Mouse (Mus musculus) yolk sac, embryonic 10.5 days (tissue): ENCODE data around the gene Ttc41.

Experiments
- DNase-seq: peaks from one replicate; pipeline ENCODE4 v3.0.0-alpha.2; 2017; ENCODE audit warnings: low spot score

Ttc41 gene

DNA sequence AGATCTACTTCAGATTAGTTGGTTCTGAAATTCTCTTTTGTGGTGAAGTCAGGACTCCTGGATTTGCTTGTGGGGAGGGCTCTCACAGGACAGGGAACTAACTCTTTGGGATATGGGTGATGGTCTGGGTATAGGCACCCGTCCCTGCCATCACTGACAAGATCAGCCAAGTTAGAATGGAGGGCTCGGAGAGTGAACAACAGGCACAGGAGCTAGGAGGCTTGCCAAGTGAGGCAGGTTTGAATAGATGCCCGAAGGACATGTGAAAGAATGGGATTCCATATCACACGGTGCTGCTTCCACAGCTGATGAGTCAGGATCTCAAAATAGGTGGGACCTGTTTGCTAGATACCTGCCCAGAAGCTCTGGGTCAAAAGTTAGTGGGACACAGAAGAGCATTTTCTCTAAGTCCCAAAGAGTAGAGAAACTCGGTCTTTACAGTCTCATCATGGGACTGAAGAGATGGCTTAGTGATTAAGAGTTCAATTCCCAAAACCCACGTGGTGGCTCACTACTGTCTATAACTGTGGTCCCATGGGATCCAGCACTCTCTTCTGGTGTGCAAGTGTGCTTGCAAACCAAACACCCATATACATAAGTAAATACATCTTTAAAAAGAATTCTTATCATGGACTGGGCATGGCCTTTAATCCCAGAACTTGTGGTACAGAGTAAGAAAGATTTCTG lies 50.3 kb downstream of the Ttc41 start:
- no peak for DNase-seq

DNA sequence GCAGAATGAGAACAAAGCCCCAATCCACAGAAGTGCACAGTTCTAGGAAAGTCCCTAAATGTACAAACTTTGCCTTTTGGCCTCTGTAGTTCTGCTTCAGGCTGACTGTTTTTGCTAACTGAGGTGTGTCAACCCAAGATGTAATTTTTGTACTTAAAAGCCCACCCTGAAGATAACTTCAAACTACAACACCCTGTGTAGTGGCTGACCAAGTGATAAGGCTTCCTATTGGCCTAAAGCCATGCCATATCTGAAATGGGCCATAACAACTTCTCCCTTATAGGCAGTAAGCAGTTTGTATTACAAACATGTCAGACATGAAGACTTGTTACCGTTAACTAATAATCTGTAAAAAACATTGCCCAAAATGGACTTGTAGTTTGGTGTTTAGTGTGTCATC lies 52.1 kb downstream of the Ttc41 start:
- DNase-seq: no peak

DNA sequence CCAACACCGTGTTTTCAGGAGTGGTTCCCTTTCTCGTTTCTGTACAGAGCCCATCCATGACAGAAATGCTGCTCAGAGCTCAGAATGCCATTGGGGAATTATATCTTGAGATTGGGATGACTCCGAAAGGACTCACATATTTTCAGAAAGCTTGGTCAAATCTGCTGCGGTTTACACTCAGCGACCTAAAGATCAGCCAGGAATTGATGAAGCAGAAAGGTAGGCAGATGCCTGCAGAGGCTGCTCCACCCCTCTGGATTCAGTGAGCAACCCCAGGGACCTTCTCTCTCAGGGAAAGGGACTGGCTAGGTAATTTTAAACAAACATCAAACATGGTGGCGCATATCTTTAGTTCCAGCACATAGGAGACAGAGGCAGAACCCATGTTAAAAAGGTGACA lies 52.6 kb downstream of the Ttc41 start:
- DNase-seq: no peak

DNA sequence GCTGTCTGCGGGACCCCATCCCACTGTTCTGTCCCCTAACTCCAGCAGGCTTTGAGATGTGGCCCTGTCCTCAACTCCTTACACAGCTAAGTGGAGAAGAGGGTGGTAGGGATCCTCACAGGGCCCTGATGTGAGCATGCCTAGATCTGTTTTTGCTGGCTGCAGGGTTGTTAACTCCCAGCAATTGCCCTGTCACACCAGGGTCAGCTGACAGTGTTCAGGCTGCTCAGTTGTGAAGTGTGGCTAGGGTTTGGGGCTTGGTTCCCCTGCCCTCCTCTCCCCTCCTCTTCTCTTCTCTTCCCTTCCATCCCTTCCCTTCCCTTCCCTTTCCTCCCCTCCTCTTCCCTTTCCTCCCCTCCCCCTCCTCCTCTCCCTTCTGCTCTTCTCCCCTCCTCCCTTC lies 55.6 kb downstream of the Ttc41 start:
- DNase-seq: no peak

DNA sequence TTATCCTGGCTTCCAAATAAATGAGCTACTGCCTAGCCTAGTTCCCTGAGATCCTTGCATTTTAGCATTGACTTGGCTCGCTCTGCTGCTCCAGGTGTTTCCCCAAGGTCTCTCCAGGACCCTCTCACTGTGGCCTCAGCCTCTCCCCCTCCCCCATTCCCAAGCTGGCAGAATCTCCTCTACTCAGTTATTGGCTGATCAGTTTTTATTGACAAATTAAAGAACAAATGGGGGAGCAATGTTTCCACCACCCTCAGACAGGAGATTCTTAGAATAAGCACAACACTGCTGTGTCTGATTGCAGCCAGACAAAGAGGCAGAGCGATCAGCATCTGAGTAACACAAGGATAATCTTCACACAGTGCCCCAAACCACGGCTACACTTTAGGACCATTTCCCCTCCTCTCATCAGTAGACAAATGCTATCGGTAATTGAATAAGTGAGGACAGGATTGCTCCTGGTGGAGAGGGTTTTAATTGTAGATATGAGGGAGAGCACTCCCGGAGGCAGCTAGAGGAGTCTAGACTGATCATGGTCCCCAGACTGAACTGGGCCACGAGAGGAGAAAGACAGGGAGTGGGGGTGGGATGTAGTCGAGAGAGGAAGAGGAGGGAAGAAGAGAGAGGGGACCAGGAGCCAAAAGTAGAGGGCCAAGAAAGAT lies 56.2 kb downstream of the Ttc41 start:
- DNase-seq: no peak

DNA sequence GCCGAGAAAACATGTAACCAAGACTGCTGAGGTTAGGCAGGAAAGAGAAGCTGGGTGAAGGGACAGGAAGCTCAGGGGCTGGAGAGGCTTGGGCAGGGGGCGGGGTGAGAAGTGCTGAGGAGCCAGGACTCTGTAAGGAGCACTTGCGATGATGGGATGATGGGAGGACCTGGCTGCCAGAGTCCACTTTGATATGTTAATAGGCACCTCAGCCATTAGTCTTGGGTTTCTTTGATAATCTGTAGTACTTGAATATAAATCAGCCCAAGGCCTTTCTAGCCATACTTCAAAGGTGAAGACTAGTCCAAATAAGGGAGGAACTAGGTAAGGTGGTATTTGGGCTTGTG lies 56.7 kb downstream of the Ttc41 start:
- no peak for DNase-seq

DNA sequence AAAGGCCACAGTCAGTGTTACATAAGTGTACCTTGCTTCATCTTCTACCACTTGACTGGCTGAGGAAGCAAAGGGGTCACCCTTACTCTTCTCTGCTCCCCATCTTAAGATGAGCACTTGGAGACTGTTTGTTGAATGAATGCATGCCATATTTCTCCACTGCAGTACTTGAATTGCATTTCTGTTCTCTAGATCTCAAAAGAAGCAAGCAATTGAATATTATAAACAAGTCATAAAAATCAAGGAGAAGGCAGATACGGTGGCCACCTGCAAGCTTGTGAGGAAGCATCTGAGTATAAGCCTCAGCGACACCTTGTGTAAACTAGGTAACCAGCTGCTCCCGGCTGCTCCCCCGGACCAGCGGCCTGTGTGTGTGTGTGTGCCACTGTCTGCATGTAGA lies 58.1 kb downstream of the Ttc41 start, which contains the start of gene Gm49358:
Gene Gm49358 (plus strand): TSS at position 301 of the 400 bp plus-strand sequence.
- no peak for DNase-seq

DNA sequence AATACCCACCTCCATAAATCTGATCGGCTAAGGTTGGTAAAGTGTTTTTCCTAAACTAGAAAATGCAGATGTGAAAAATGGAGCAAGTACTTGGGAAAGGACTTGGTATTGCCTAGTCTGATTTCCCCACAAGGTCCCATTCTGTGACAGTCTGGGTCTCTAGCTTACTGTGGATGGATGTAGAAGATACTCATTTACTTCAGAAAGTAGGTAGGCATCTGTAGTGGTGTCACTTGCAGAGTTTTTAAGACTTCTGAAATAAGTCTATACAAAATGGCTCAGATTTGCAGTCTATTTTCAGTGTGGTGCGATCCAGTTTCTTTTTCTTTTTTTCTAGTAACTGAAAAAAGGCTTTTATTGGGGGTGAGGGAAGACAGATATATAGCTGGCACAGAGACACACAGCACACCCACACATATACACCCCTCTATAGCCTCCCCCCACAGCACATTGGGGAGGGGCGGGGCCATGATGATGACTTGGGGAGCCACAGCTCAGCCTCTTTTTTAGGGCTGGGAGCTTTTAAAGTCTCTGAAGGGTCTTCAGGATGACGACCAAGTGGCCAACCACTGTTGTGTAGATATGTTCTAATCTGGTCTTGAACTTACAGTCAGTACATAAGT lies 59.8 kb downstream of the Ttc41 start:
- DNase-seq: no peak

DNA sequence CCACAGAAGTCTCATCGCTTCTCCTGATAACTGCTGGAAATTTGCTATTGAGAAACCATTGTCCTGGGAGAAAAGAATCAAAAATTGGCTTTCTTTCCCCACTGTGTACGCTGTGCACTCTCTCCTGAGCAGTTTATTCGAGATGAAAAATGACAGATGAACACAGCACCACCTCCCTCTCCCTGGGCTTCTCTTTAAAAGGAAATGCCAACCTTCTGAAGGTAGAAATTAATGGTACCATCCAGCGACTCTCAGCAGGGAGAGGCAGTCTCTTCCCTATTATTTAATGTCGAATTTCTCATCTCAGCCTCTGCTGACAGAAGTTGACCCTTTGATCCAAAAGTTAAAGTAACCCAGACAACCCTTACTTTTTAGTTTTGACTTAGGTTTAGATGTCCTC lies 63.6 kb downstream of the Ttc41 start:
- no peak for DNase-seq

DNA sequence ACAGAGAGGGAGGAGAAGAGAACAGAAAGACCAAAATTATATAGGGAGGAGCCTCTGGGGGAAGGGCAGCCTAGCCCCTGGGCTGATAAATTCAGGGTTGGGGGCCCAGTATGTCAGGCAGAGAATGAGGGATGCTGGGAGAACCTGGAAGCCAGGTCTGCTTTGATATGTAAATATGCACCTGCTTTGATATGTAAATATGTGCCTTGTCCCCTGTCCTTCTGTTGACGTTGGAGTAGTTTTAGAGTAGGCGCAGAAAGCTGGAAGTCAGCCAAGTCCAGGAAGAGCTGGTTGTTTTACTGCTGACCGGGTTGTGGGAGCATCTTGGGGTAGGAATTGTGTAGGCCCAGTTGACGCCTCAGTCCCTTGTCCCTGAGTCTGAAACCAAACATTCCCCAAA lies 64.2 kb downstream of the Ttc41 start:
- DNase-seq: no peak

DNA sequence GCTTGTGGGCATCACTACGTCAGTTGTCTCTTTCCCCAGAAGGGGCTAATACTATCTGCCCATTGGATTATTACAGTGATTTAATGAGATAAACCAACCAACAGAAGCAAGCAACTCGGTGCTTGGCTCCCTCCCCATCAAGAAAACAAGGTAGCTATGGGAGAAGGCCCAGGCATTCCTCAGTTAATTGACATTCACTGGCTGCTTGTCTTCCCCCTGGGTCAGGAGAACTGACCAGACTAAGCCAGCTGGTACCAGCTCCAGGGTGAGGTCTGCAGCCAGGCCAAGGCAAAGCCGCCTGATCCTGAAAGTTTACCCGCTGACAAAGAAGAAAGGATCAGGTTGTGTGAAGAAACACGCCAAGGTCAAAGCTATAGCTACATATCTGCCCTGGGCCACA lies 66.1 kb downstream of the Ttc41 start:
- no peak for DNase-seq

DNA sequence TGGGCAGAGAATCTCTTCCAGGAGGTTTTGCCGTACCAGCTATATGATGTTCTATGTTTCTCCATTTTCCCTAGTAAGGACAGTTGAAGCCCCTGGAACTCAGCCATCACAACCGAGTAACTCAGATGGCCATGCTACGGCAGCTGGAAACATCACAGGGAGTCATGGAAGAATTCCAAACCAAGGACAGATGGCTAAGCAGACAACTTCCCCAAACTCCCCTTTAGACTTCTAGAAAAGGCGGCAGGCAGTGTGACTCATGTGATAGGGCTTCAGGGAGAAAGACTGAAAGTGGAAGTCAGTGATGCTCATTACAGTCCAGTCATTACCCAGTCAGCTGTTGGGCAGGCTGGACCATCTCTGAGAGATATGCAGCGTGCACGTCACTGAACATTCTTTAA lies 66.6 kb downstream of the Ttc41 start:
- no peak for DNase-seq

DNA sequence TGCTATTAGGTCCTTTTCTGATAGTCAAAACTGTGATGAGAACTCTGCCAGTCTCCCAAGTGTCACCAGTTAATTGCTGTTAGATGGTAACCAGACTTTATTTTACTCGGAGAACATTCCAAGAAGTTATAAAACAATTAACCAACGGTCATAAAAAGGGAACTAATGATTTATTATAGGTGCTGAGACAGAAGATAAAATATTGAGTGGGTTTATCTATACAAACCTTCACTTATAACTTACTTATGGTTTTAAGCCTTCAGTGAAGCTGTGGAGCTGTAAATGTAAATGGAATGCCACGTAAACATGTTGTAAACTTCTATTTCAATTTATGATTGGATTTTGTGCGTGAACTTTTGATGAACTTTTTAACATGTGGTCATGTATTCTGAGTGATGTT lies 67.7 kb downstream of the Ttc41 start:
- no peak for DNase-seq

DNA sequence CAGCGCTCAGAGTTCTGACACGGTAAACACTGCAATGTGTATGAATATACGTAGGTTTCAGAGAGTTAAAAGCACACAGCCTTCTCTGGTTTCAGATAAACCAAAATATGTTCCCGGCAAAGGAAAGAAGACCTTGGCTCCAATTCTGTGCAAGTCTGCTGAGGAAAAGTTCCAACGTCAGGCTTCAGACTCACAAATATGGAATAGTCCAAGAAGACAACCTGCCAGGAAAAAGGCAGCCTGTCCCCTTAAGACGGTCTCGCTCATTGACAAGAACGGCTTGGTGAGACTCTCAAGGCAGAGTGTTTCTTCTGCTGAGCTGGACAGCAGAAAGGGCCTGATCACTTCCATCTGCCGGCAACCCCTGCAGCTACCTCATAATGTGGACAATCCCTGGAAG lies 70.7 kb downstream of the Ttc41 start:
- no peak for DNase-seq

DNA sequence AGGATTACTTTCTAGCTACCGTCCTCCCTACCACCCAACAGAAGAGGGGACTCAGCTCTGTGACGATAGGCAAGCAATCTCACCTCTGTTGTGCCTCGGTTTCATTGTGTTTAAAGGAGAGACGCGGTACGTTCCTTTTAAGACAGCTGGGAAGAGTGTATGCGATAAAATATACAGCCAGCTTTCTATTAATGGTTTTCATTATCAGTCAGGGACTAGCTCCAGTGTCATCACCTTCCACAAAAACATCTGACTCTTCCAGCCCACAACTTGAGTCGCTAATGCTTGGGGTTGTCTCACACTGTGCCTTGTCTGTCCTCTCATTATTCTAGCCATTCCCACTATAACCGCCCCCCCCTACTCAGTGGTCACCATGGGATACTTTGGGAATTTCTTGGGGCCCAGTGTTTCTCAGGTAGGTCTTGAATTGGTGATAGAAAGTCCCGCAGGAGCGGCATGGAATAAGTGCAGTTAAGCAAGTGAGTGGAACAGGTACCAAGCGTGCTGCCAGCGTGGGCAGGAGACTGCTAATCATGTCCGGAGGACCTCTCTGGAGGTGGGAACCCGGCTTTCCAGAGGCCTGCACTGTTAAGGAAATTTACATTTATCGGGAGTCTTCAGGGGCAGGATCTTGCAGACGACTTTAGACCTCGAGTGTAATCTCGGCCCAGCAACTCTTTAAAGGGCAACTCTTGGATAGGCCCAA lies 72.2 kb downstream of the Ttc41 start:
- no peak for DNase-seq

DNA sequence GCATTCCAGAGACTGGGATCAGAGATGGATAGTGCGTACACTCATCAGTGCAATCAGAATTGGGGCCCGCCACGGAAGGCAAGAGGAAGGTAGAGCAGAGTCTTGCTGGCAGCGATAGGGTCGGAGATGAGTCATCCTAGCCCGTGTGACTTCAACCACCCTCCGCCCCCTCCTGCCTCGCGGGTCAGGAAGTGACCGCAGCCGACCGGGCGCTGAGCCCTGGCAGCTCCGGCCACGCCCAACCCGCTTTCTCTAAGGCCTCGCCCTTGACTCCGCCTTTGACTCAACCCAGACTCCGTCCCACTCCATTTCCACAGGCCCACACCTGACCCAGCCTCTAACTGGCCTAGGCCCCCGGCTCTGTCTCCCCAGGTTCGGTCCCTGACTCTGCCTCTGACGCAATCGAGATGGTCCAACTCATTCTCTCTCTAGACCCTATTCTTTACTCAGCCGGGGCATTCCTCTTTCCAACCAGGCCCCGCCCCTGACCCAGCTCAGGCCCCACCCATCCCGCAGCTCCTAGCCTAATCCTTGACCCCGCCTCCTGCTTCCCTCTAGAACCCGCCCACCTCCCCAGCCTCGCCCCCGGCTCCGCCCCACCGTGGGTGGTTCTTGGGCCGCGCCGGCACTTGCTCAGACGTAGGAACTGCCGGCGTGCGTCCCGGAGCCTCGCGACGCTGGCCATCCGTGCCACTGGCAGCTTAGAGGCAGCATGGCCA lies 72.9 kb downstream of the Ttc41 start, which contains the start of gene Nt5dc3:
Gene Nt5dc3 (plus strand): TSS at position 608 of the 719 bp plus-strand sequence.
- DNase-seq: peak; percentile 99

DNA sequence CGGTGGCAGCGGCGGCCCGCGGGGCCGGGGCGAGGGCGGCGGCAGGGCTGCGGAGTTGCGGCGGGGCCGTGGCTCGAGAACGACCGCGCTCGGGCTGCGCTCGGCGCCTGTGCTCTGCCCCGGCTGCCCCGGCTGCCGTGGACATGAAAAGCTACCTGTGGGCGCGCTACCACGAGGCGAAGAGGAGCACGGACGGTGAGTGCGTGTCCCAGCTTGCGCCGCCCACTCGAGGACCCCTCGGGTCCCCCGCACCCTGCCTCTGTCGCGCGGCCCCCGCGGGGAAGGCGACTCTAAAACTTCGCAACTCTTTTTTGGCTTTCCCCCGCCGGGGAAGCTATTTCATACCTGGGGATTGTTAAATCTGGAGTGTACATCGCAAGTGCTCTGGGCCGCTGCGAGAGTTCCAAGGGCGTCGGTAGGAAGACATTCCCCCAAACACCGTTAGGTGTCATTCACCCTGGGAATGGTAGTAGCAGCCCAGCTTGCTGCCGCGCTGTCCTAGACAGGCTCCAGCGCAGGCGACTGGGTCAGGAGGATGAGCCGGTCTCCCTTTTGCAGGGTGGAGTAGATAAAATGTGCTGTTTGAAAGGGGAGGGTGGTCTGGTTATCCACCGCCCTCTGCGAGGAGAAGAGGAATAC lies 73.6 kb downstream of the Ttc41 start:
- peak; percentile 41 for DNase-seq

DNA sequence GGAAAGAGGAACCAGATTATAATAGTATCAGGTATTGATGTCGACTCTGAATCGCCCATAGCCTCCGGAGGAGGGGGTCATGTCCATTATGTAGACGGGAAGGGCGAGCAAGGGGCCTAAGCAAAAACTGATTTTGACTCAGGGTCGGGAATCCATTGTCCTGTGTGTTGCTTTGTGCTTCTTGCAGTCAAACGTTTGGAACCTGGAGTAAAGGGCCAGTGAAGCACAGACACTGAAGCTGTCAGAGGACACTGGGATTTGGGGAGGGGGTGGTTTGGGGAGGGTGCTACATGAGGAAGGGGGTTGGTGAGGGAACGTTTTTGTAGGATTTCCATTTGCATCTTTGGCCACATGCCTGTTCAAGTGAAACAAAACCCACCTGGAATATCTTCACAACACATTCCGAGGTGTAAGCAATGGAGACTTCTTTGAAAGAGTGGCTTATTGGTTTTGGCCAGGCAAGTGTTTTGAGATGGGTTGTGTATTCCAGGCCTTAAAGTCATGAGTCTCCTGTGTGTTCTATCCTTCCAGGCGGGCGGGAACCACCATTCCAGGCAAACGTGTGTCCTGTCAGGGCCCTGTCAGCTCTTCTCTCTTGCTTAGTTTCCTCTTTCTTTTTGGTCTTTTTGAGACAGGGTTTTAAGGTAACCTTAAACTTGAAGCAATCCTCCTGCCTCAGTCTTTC lies 74.3 kb downstream of the Ttc41 start:
- DNase-seq: no peak

DNA sequence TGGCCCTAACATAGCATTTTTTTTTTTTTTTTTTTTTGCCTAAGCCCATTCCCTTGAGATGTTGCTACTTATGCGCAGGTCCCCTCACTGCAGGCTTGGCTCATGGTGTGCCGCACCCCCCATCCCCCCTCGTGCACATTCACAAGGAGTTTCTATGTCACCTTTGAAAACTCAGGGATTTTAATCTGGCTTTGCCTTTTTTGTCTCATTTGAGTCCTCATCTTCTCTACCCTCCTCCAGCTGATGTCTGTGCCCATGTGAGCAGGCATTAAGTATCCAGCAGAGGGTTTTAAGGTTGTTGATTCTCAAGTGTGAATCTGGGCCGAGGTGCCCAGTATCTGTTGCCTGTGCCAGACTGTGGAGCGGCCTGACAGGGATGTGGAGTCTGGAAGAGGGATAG lies 76.0 kb downstream of the Ttc41 start:
- DNase-seq: no peak

DNA sequence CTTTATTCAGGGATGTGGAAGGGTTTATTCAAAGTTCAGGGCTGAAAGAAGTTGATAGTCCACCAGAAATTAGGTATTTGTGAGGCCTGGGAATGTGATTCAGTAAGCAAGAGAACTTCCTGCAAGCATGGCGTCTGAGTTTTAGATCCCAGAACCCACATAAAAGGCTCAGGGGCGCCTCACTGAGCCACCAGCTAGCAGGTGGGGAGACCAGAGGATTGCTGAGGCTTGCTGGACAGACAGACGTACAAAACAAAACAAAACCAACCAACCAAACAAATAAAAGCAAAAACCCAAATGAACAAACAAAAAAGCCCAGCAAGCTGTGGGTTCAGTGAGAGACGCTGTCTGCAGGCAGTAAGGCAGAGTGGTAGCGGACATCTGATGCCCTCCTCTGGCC lies 77.0 kb downstream of the Ttc41 start:
- no peak for DNase-seq

DNA sequence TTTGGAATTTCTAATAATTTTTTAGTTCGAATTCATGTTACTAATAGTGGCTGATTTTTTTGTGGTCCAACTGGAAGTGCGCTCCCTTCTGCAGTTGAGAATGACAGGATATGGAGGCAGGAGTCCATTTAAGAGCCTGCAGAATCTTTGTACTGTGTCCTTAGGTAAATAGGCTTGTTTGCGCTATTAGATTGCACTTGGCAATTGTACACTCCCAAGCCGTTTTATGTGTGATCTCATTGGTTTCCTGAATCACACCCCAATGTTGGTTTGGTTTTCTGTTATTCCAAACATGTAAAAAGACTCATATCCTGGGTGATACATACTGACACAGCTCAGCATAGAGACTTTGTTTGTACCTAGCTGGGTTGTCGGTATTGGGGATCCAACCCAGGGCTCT lies 78.0 kb downstream of the Ttc41 start:
- DNase-seq: no peak
